Mouse (Mus musculus): Measurements from ENCODE around the gene Lrrc3b.

GRCm38 (mm10) chr14:15385536-15385935, 53.3 kb downstream of the Lrrc3b start:
- no peak for TF ChIP-seq CTCF (conservative IDR thresholded peaks at IDR 0.05; ENCODE audit: insufficient read depth, insufficient read length, low read depth, low read length)
- no peak for TF ChIP-seq POLR2A (IDR thresholded peaks at IDR 0.05; ENCODE audit: low read depth, low read length)

Data from kidney, adult 2 months (tissue).